Mouse (Mus musculus): ENCODE results near the gene Tbc1d22a.

- no peak for TF ChIP-seq CTCF (IDR thresholded peaks at IDR 0.05; ENCODE audit: low read depth, low read length)
- no peak for TF ChIP-seq POLR2A (IDR thresholded peaks at IDR 0.05; ENCODE audit: borderline replicate concordance, low read depth, low read length)
These were observed 214.2 kb downstream of the Tbc1d22a start for GRCm38 (mm10) chr15:86428496-86428895.

All from bone marrow macrophage, adult 2 months (primary cell).